Mouse (Mus musculus) midbrain, embryonic 13.5 days (tissue): Measurements from ENCODE around the gene Ddx55. TPM values are rescaled to one million over a fixed set of nuclear protein-coding genes. Genes with fewer than 3 reads are reported as not detected.
A peak's percentile ranks its signal among the peaks of the same experiment; 100 is the strongest.

Experiments used
- ATAC-seq: fragments of 200-750 bp; cut with Nextera tagmentation; 2 replicates; pipeline ENCODE4 v1.8.0; 2017; ENCODE audit warnings: mild to moderate bottlenecking, moderate TSS enrichment, moderate library complexity
- H3K27ac ChIP-seq: fragments of 300-500 bp; sonication (generic); 2 replicates; pipeline ENCODE4 v1.5.1; 2015; ENCODE audit warnings: inconsistent platforms, mild to moderate bottlenecking, moderate library complexity
- H3K27me3 ChIP-seq: fragments of 300-500 bp; sonication (generic); 2 replicates; pipeline ENCODE4 v1.6.1; 2015; ENCODE audit warnings: mild to moderate bottlenecking, inconsistent platforms
- H3K36me3 ChIP-seq: fragments of 300-500 bp; sonication (generic); 2 replicates; pipeline ENCODE4 v1.6.1; 2015; ENCODE audit warnings: mild to moderate bottlenecking, inconsistent platforms
- H3K4me1 ChIP-seq: fragments of 300-500 bp; sonication (generic); replicated peaks from 2 replicates; pipeline ENCODE4 v1.6.1; 2015; ENCODE audit warnings: inconsistent platforms
- H3K4me2 ChIP-seq: fragments of 300-500 bp; sonication (generic); replicated peaks from 2 replicates; pipeline ENCODE4 v1.6.1; 2015; ENCODE audit warnings: moderate library complexity, mild to moderate bottlenecking, inconsistent platforms
- H3K4me3 ChIP-seq: fragments of 300-500 bp; sonication (generic); replicated peaks from 2 replicates; pipeline ENCODE4 v1.5.1; 2015; ENCODE audit warnings: mild to moderate bottlenecking, inconsistent platforms
- H3K9ac ChIP-seq: fragments of 300-500 bp; sonication (generic); replicated peaks from 2 replicates; pipeline ENCODE4 v1.6.1; 2015; ENCODE audit warnings: mild to moderate bottlenecking, inconsistent platforms
- H3K9me3 ChIP-seq: fragments of 300-500 bp; sonication (generic); 2 replicates; pipeline ENCODE4 v1.6.1; 2016; ENCODE audit warnings: mild to moderate bottlenecking, inconsistent platforms
- WGBS: fragments of 180-500 bp; shearing (Covaris S2); methylation state at CpG from one replicate; pipeline ENCODE4 v1.1.7; 2015; 5-methylcytosine and 5-hydroxymethylcytosine counted together
- polyA plus RNA-seq: library from polyadenylated mRNA; unstranded; fragments of >200 nt; fragmentation: Nextera tagmentation; extraction: Ambion mirVana; gene quantifications from 2 replicates; pipeline ENCODE4 v1.2.1, GENCODE M21; 2015

Ddx55 gene
- polyA plus RNA-seq, 1 experiment from 2014 or later: 28.0 TPM

DNA sequence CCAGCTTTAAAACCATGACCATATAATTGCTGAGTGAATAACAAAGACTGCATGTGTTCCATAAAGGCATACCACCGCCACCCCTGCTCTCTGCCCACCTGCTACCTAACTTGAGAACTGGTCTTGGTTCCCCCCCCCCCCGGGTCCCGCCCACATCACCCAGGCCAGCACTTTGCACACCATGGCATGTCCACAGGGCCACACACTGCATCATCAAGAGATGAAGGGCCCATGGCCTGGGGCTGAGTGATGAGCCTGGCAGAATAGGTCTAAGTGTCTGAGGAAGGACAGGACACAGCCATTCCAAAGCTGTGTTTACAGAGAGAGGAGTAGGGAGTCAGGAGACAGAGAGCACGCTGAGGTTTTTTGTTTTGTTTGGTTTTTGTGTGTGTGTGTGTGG, 24.3 kb upstream of the Ddx55 start:
- H3K36me3 ChIP-seq: no peaks in the 10 kb centered on the region

GRCm38 (mm10) chr5:124528791-124529190, 23.9 kb upstream of the Ddx55 start:
- H3K9me3 ChIP-seq: no peaks in the 10 kb centered on the region
- no peak for ATAC-seq
- 53% methylated on average over 9 of the region's 9 CpGs for WGBS
- peaks cover 40% of the 10 kb centered on the region for H3K4me1 ChIP-seq
- no peaks in the 10 kb centered on the region for H3K27me3 ChIP-seq
- H3K4me3 ChIP-seq: peak overlapping the region; percentile 60; the same call in 1 of the 2 replicates
- no peaks in the 10 kb centered on the region for H3K36me3 ChIP-seq
- no peak overlapping the region for H3K27ac ChIP-seq
- H3K4me2 ChIP-seq: peak overlapping the region; percentile 73
- H3K9ac ChIP-seq: peak overlapping the region; percentile 54

More for the DNA sequence above, 24.3 kb upstream of the Ddx55 start:
- H3K9me3 ChIP-seq: no peaks in the 10 kb centered on the region
- H3K4me3 ChIP-seq: no peak overlapping the region
- peak overlapping the region; percentile 54; the same call in 1 of the 2 replicates for H3K9ac ChIP-seq
- H3K27ac ChIP-seq: 0 out of 2 replicates have a peak overlapping the region, but pooled peaks have one; percentile 3
- H3K27me3 ChIP-seq: no peaks in the 10 kb centered on the region
- 79% methylated on average over 4 of the region's 4 CpGs for WGBS
- H3K4me1 ChIP-seq: peaks cover 40% of the 10 kb centered on the region
- H3K4me2 ChIP-seq: peak overlapping the region; percentile 73
- no peak for ATAC-seq

GRCm38 (mm10) chr5:124529191-124529651, 23.4 kb upstream of the Ddx55 start:
- peak overlapping the region; percentile 60; the same call in 1 of the 2 replicates for H3K4me3 ChIP-seq
- H3K27ac ChIP-seq: no peak overlapping the region
- ATAC-seq: no peak

DNA sequence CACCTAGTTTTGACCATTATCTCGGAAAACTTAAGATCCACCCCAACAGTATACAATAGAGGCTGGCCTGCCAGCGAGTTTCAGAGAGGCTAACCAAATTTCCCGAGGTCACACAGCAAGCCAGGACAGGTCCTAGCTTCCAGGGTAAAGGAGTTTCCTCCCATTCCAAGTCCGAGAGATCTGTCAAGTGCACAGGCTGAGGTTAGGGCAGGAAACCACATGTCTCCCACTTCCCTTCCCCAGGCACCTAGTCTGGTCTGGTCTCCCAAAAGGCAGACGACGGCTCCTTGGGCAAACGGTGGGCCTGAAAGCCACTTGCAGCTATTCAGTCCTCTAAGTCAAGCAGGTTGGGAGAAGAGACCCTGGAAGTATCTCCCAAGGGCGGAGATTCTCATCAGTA, 23.0 kb upstream of the Ddx55 start:
- Histone ChIP-seq H3K36me3 (no peaks in the 10 kb centered on the region), H3K4me1 (peaks cover 40% of the 10 kb centered on the region), H3K27me3 (no peaks in the 10 kb centered on the region), H3K9ac (no peak overlapping the region), H3K27ac (no peak overlapping the region), H3K9me3 (no peaks in the 10 kb centered on the region), H3K4me2 (peak overlapping the region; percentile 73), H3K4me3 (peak overlapping the region; percentile 60)
- WGBS: 69% methylated on average over 8 of the region's 8 CpGs
- no peak for ATAC-seq

More at GRCm38 (mm10) chr5:124529191-124529651, 23.4 kb upstream of the Ddx55 start:
- no peaks in the 10 kb centered on the region for H3K36me3 ChIP-seq
- peak overlapping the region; percentile 73 for H3K4me2 ChIP-seq
- H3K9ac ChIP-seq: peak overlapping the region; percentile 54
- WGBS: 58% methylated on average over 8 of the region's 8 CpGs
- no peaks in the 10 kb centered on the region for H3K9me3 ChIP-seq
- H3K27me3 ChIP-seq: no peaks in the 10 kb centered on the region
- peaks cover 40% of the 10 kb centered on the region for H3K4me1 ChIP-seq

GRCm38 (mm10) chr5:124530655-124531582, 21.7 kb upstream of the Ddx55 start, which contains the start of gene Rilpl1:
Gene Rilpl1, minus strand, starts transcription at chr5:124531391.
- H3K27ac ChIP-seq: peak within 1 kb of the TSS; percentile 77
- peak within 1 kb of the TSS; percentile 73 for H3K4me2 ChIP-seq
- under 1% methylated on average over 88 of the region's 96 CpGs for WGBS
- ATAC-seq: peak; percentile 94
- H3K9ac ChIP-seq: peak within 1 kb of the TSS; percentile 77
- no peaks in the 10 kb centered on the region for H3K36me3 ChIP-seq
- no peaks in the 10 kb centered on the region for H3K9me3 ChIP-seq
- 0 out of 2 replicates have a peak, but pooled peaks cover 5% of the 10 kb centered on the region for H3K27me3 ChIP-seq
- peak within 1 kb of the TSS; percentile 60 for H3K4me3 ChIP-seq
- peaks cover 40% of the 10 kb centered on the region for H3K4me1 ChIP-seq

DNA sequence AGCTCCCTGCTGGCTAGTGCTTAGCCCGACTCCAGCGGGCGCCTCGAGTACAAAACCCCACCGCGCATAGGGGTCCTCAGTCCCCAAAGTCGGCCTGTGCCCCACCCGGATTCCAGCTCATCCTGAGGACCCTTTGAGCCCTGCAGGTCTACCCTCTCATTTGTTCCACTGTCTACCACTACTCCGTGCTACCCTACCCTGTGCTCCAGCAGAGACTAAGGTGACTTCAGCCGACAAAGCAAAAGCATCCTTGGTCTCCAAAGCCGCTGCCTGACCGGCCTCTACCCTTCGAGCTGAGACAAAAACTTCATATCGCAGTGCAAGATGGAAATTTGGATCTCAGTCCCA, 21.1 kb upstream of the Ddx55 start:
- H3K27me3 ChIP-seq: 0 out of 2 replicates have a peak, but pooled peaks cover 5% of the 10 kb centered on the region
- H3K9me3 ChIP-seq: no peaks in the 10 kb centered on the region
- no peaks in the 10 kb centered on the region for H3K36me3 ChIP-seq
- peak overlapping the region; percentile 60 for H3K4me3 ChIP-seq
- peaks cover 40% of the 10 kb centered on the region for H3K4me1 ChIP-seq
- ATAC-seq: peak; percentile 79
- WGBS: 10% methylated on average over 14 of the region's 14 CpGs
- H3K9ac ChIP-seq: peak overlapping the region; percentile 77
- peak overlapping the region; percentile 73 for H3K4me2 ChIP-seq
- H3K27ac ChIP-seq: peak overlapping the region; percentile 77

DNA sequence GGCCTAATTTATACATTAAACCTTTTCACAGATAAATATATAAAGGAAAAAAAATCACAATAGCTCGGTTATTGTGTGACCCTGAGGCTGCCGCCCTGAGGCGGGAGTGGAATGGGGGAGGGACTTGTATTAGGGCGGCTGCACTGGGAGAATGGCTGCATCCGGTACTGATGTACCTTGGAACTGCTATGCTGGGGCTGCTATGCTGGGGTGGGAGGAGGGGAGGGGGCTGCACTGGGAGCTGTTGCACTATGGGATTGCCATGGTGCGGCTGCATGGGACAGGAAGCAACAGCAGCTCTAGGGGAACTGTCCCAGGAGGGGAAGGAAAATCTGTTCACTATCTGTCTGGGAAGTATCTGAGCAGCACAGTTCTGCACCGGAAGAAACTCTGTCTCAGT, 20.2 kb upstream of the Ddx55 start:
- Histone ChIP-seq H3K36me3 (no peaks in the 10 kb centered on the region), H3K27ac (no peak overlapping the region), H3K4me1 (peaks cover 45% of the 10 kb centered on the region), H3K9me3 (no peaks in the 10 kb centered on the region), H3K9ac (no peak overlapping the region), H3K27me3 (0 out of 2 replicates have a peak, but pooled peaks cover 8% of the 10 kb centered on the region), H3K4me3 (no peak overlapping the region), H3K4me2 (no peak overlapping the region)
- 40% methylated on average over 7 of the region's 7 CpGs for WGBS
- ATAC-seq: no peak

GRCm38 (mm10) chr5:124535016-124535415, 17.6 kb upstream of the Ddx55 start:
- H3K27me3 ChIP-seq: 0 out of 2 replicates have a peak, but pooled peaks cover 8% of the 10 kb centered on the region
- H3K9ac ChIP-seq: no peak overlapping the region
- no peaks in the 10 kb centered on the region for H3K9me3 ChIP-seq
- H3K4me1 ChIP-seq: peaks cover 25% of the 10 kb centered on the region
- H3K36me3 ChIP-seq: no peaks in the 10 kb centered on the region
- ATAC-seq: no peak
- 68% methylated on average over 5 of the region's 5 CpGs for WGBS
- no peak overlapping the region for H3K4me3 ChIP-seq
- no peak overlapping the region for H3K4me2 ChIP-seq
- no peak overlapping the region for H3K27ac ChIP-seq

DNA sequence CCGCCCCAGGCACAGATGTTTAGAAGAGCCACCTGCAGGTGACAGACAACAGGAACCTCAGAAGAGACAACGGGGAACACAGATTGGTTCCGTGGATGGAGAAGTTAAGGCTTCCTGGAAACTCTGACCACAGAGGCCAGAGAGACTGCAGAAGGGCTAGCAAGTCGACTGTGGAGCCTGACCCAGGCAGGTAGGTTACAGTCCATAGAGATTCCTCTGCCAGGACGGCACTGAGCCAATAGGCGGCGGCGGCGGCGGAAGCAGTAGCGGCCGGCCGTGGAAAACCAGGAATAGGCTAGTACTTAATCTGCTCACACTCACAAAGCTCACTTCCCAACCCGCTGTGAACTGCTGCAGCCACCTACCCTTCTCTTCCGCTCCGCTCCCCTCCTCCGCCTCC, 15.9 kb upstream of the Ddx55 start:
- ATAC-seq: no peak
- Histone ChIP-seq H3K4me1 (peaks cover 19% of the 10 kb centered on the region), H3K36me3 (no peaks in the 10 kb centered on the region), H3K9ac (0 out of 2 replicates have a peak overlapping the region, but pooled peaks have one; percentile 19), H3K4me2 (peak overlapping the region; percentile 36), H3K4me3 (0 out of 2 replicates have a peak overlapping the region, but pooled peaks have one; percentile 14), H3K27ac (no peak overlapping the region), H3K27me3 (0 out of 2 replicates have a peak, but pooled peaks cover 8% of the 10 kb centered on the region), H3K9me3 (no peaks in the 10 kb centered on the region)
- 2% methylated on average over 17 of the region's 17 CpGs for WGBS

DNA sequence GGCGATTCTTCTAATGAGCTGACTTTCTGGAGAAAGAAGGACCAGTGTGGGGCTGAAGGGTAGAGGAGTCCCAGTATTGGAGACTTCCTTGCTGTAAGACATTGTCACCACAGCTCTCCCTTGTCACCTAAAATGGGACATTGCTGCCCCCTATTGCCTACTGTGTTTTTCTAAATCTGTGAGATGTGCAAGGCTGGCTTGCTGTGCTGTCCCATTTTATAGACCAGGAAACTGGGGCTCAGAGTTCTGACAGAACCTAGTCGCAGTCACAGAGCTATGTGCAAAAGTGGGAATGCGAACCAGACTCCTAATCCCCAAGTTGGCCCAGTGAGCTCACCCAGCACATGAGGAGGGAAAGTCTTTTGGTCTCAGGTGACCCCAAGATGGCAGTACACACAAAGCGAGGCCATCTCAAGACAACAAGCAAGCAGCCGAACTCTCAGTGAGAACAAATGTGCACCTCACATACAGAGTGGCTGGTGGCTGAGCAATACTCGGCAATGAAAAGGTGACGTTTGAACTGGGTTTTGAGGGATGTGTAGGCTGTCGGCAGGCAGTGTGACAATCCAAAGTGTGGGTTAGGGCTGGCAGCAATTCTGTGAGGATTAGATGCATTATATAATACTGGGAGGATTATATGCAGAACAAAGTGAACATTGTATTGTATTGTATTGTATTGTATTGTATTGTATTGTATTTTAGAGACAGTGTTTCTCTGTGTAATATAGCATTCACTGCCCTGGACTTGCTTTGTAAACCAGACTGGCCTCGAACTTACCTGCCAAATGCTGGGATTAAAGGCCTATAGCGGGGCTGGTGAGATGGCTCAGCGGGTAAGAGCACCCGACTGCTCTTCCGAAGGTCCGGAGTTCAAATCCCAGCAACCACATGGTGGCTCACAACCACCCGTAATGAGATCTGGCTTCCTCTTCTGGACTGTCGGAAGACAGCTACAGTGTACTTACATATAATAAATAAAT, 13.6 kb upstream of the Ddx55 start:
- H3K9ac ChIP-seq: no peak overlapping the region
- 0 out of 2 replicates have a peak, but pooled peaks cover 8% of the 10 kb centered on the region for H3K27me3 ChIP-seq
- peaks cover 7% of the 10 kb centered on the region for H3K36me3 ChIP-seq
- peaks cover 20% of the 10 kb centered on the region for H3K4me1 ChIP-seq
- no peaks in the 10 kb centered on the region for H3K9me3 ChIP-seq
- ATAC-seq: no peak
- H3K4me3 ChIP-seq: no peak overlapping the region
- H3K27ac ChIP-seq: no peak overlapping the region
- H3K4me2 ChIP-seq: no peak overlapping the region
- 82% methylated on average over 16 of the region's 16 CpGs for WGBS

- Histone ChIP-seq H3K27me3 (0 out of 2 replicates have a peak, but pooled peaks cover 6% of the 10 kb centered on the region), H3K9me3 (no peaks in the 10 kb centered on the region), H3K4me1 (peaks cover 20% of the 10 kb centered on the region), H3K9ac (no peak overlapping the region), H3K4me3 (peak overlapping the region; percentile 96), H3K27ac (peak overlapping the region; percentile 56; the same call in 1 of the 2 replicates), H3K4me2 (peak overlapping the region; percentile 41; the same call in 1 of the 2 replicates), H3K36me3 (peaks cover 15% of the 10 kb centered on the region)
- WGBS: 74% methylated on average over 4 of the region's 4 CpGs
- ATAC-seq: no peak
These were observed 12.8 kb upstream of the Ddx55 start for GRCm38 (mm10) chr5:124539905-124540304.
